Mouse (Mus musculus): ENCODE data around the gene Tmem59l.

- TF ChIP-seq POLR2A (IDR thresholded peaks at IDR 0.05; ENCODE audit: borderline replicate concordance, insufficient read depth, low read length) (no peak), CTCF (IDR thresholded peaks at IDR 0.05; ENCODE audit: borderline replicate concordance, insufficient read depth, low read depth, low read length) (no peak)
Observed at GRCm38 (mm10) chr8:70529741-70530161, 42.6 kb upstream of the Tmem59l start.

All from cerebellum, adult 2 months (tissue).